ENCODE assay signal across 8 mouse cellular contexts in genomic region chr1:152902665-152903516, GRCm38 (mm10). TPM values are rescaled to one million over a fixed set of nuclear protein-coding genes. Genes with fewer than 3 reads are reported as not detected.
DNase-seq lines count a peak whose midpoint lies in the region; ATAC-seq and TF ChIP-seq lines count a peak whose summit lies in the region.

No protein-coding gene starts in this region.

- H3K27me3 ChIP-seq in G1E (ENCODE audit: insufficient read depth, low read length): no peaks in the 10 kb centered on the region
- no peaks in the 10 kb centered on the region for H3K27me3 ChIP-seq in forebrain, postnatal 0 days (ENCODE audit: insufficient read depth, low read length)
- H3K27me3 ChIP-seq in lung, embryonic 15.5 days: no peaks in the 10 kb centered on the region

- peak; percentile 81 for ATAC-seq in G1E (ENCODE audit: extremely low read depth, insufficient number of reproducible peaks, low FRiP score, poor library complexity, severe bottlenecking)
- ATAC-seq in forebrain, postnatal 0 days: peak; percentile 90
- peak; percentile 90 for ATAC-seq in lung, embryonic 15.5 days (ENCODE audit: borderline replicate concordance, extremely low read depth, low FRiP score, low TSS enrichment)

- peak overlapping the region; percentile 91 for H3K9ac ChIP-seq in forebrain, postnatal 0 days
- H3K9ac ChIP-seq in lung, embryonic 15.5 days: peak overlapping the region; percentile 85

- WGBS in forebrain, postnatal 0 days: 2% methylated on average over 60 of the region's 69 CpGs
- under 1% methylated on average over 58 of the region's 69 CpGs for WGBS in lung, embryonic 15.5 days

- H3K4me3 ChIP-seq in G1E (ENCODE audit: low read depth, low read length): peak overlapping the region; percentile 86
- H3K4me3 ChIP-seq in forebrain, postnatal 0 days (ENCODE audit: low read depth, low read length): peak overlapping the region; percentile 85
- peak overlapping the region; percentile 76 for H3K4me3 ChIP-seq in lung, embryonic 15.5 days

- peak; percentile 85 for DNase-seq in G1E (ENCODE audit: low spot score)
- DNase-seq in cerebellum, adult 18-20 months: peak; percentile 95 to 97
- peak; percentile 99 for DNase-seq in forebrain, postnatal 0 days
- peak; percentile 97 for DNase-seq in heart, postnatal 4 days
- peak; percentile 97 for DNase-seq in layer of hippocampus, adult 8-10 months (ENCODE audit: low spot score in 2 of 2)
- peak; percentile 95 for DNase-seq in ovary, adult 18-20 months (ENCODE audit: low spot score)
- DNase-seq in thymus, postnatal 0 days (ENCODE audit: low spot score): peak; percentile 93

- H3K4me2 ChIP-seq in forebrain, postnatal 0 days (ENCODE audit: low read depth): peak overlapping the region; percentile 65
- H3K4me2 ChIP-seq in lung, embryonic 15.5 days: peak overlapping the region; percentile 99

- H3K27ac ChIP-seq in forebrain, postnatal 0 days (ENCODE audit: low read depth, low read length): peak overlapping the region; percentile 99
- peak overlapping the region; percentile 100 for H3K27ac ChIP-seq in lung, embryonic 15.5 days

- no peak for TF ChIP-seq CTCF in G1E (IDR thresholded peaks at IDR 0.05; ENCODE audit: low read depth, low read length)
- peak; percentile 36 for TF ChIP-seq CTCF in forebrain, postnatal 0 days (IDR thresholded peaks at IDR 0.05; ENCODE audit: low read depth)

- H3K36me3 ChIP-seq in G1E (replicated peaks): peaks cover 17% of the 10 kb centered on the region
- H3K36me3 ChIP-seq in forebrain, postnatal 0 days (ENCODE audit: insufficient read depth): no peaks in the 10 kb centered on the region
- no peaks in the 10 kb centered on the region for H3K36me3 ChIP-seq in lung, embryonic 15.5 days

- H3K4me1 ChIP-seq in G1E (ENCODE audit: insufficient read depth, low read depth, low read length): peaks cover 36% of the 10 kb centered on the region
- no peaks in the 10 kb centered on the region for H3K4me1 ChIP-seq in forebrain, postnatal 0 days (ENCODE audit: insufficient read depth)
- peaks cover 18% of the 10 kb centered on the region for H3K4me1 ChIP-seq in lung, embryonic 15.5 days

- no peaks in the 10 kb centered on the region for H3K9me3 ChIP-seq in G1E (replicated peaks)
- no peaks in the 10 kb centered on the region for H3K9me3 ChIP-seq in forebrain, postnatal 0 days (ENCODE audit: low read length)
- H3K9me3 ChIP-seq in lung, embryonic 15.5 days: no peaks in the 10 kb centered on the region

RNA-seq across cellular contexts. Expression of gene Smg7, which starts 0.4 kb away (rescaled TPM):
- total RNA-seq in G1E (2014; fragmentation: Nextera tagmentation) (150 and 156 TPM in 2 replicates), G1E (2017) (36.1 and 37.6 TPM in 2 replicates)
- 10.0 and 14.2 TPM in 2 replicates for polyA plus RNA-seq in G1E (2012)
- total RNA-seq in forebrain, postnatal 0 days (2014; rRNA removed): 46.9 and 67.7 TPM in 2 replicates
- 19.0 and 26.1 TPM in 2 replicates for polyA plus RNA-seq in forebrain, postnatal 0 days (2015; fragmentation: Nextera tagmentation; extraction: Ambion mirVana)
- total RNA-seq in heart, postnatal 4 days (2021): 10 to 100 TPM; 49.7 to 54.8 TPM
- 100 to 1,000 TPM in 2 of 4 experiments, 10 to 100 TPM in 2; 79.1 to 117 (median 92.9) TPM for total RNA-seq in layer of hippocampus, adult 8-10 months (2022)
- polyA plus RNA-seq in lung, embryonic 15.5 days (2015; fragmentation: Nextera tagmentation; extraction: Ambion mirVana): 29.7 and 31.2 TPM in 2 replicates
- 23.5 and 24.3 TPM in 2 replicates for polyA plus RNA-seq in thymus, postnatal 0 days (2015; fragmentation: Nextera tagmentation; extraction: Ambion mirVana)

RNA-seq across cellular contexts. Expression of gene Nmnat2, which starts 51.9 kb away (rescaled TPM):
- total RNA-seq in G1E (2014; fragmentation: Nextera tagmentation) (not detected in 2 replicates), G1E (2017) (0.22 TPM in 1 of 2 replicates, not detected in the other)
- not detected in 2 replicates for polyA plus RNA-seq in G1E (2012)
- total RNA-seq in forebrain, postnatal 0 days (2014; rRNA removed): 129 and 142 TPM in 2 replicates
- 62.0 and 81.8 TPM in 2 replicates for polyA plus RNA-seq in forebrain, postnatal 0 days (2015; fragmentation: Nextera tagmentation; extraction: Ambion mirVana)
- total RNA-seq in heart, postnatal 4 days (2021): 1 to 10 TPM; 1.2 to 1.5 TPM
- 100 to 1,000 TPM; 137 to 148 (median 140) TPM for total RNA-seq in layer of hippocampus, adult 8-10 months (2022)
- 4.3 and 5.0 TPM in 2 replicates for polyA plus RNA-seq in lung, embryonic 15.5 days (2015; fragmentation: Nextera tagmentation; extraction: Ambion mirVana)
- 0.36 and 0.38 TPM in 2 replicates for polyA plus RNA-seq in thymus, postnatal 0 days (2015; fragmentation: Nextera tagmentation; extraction: Ambion mirVana)

Comparison
In these comparisons a context has a peak if more than half of its experiments do, and no peak if none do; other contexts are left out.
1. Peak in every context shown above with its lines: DNase-seq, ATAC-seq, H3K4me3 ChIP-seq and H3K27ac ChIP-seq.
2. RNA of gene Nmnat2, which starts 51.9 kb away (total RNA-seq): 129 to 142 TPM in forebrain, postnatal 0 days and 137 to 148 TPM in layer of hippocampus, adult 8-10 months; 1.2 to 1.5 TPM in heart, postnatal 4 days and 0.22 TPM in G1E; every median in the first group is over 10 times any median in the second.